Mouse (Mus musculus) limb, embryonic 15.5 days (tissue): Measurements from ENCODE around the gene Bag6. TPM values are rescaled to one million over a fixed set of nuclear protein-coding genes. Genes with fewer than 3 reads are reported as not detected.

Experiments
- ATAC-seq: fragments of 200-750 bp; cut with Nextera tagmentation; 2 replicates; pipeline ENCODE4 v1.8.0; 2017; ENCODE audit warnings: low read depth, moderate TSS enrichment; ENCODE audit not compliant: insufficient number of reproducible peaks, low FRiP score, low TSS enrichment
- H3K27ac ChIP-seq: fragments of 300-500 bp; sonication (generic); 2 replicates; pipeline ENCODE4 v1.5.1; 2015; ENCODE audit warnings: moderate library complexity, mild to moderate bottlenecking, inconsistent platforms
- H3K27me3 ChIP-seq: fragments of 300-500 bp; sonication (generic); 2 replicates; pipeline ENCODE4 v1.6.1; 2015; ENCODE audit warnings: inconsistent platforms
- H3K36me3 ChIP-seq: fragments of 300-500 bp; sonication (generic); 2 replicates; pipeline ENCODE4 v1.6.1; 2015; ENCODE audit warnings: inconsistent platforms
- H3K4me1 ChIP-seq: fragments of 300-500 bp; sonication (generic); 2 replicates; pipeline ENCODE4 v1.6.1; 2015; ENCODE audit warnings: inconsistent platforms
- H3K4me2 ChIP-seq: fragments of 300-500 bp; sonication (generic); 2 replicates; pipeline ENCODE4 v1.6.1; 2015; ENCODE audit warnings: mild to moderate bottlenecking, inconsistent platforms
- H3K4me3 ChIP-seq: fragments of 300-500 bp; sonication (generic); 2 replicates; pipeline ENCODE4 v1.5.1; 2015; ENCODE audit warnings: mild to moderate bottlenecking, inconsistent platforms
- H3K9ac ChIP-seq: fragments of 300-500 bp; sonication (generic); 2 replicates; pipeline ENCODE4 v1.6.1; 2015; ENCODE audit warnings: inconsistent platforms
- H3K9me3 ChIP-seq: fragments of 300-500 bp; sonication (generic); 2 replicates; pipeline ENCODE4 v1.6.1; 2016; ENCODE audit warnings: inconsistent platforms
- WGBS: fragments of 180-500 bp; shearing (Covaris S2); methylation state at CpG from one replicate; pipeline ENCODE4 v1.1.7; 2015; 5-methylcytosine and 5-hydroxymethylcytosine counted together
- polyA plus RNA-seq: library from polyadenylated mRNA; unstranded; fragments of >200 nt; fragmentation: Nextera tagmentation; extraction: Ambion mirVana; gene quantifications from 2 replicates; pipeline ENCODE4 v1.2.1, GENCODE M21; 2015

The Bag6 gene
- polyA plus RNA-seq, 1 experiment from 2014 or later: 51.8 TPM

DNA sequence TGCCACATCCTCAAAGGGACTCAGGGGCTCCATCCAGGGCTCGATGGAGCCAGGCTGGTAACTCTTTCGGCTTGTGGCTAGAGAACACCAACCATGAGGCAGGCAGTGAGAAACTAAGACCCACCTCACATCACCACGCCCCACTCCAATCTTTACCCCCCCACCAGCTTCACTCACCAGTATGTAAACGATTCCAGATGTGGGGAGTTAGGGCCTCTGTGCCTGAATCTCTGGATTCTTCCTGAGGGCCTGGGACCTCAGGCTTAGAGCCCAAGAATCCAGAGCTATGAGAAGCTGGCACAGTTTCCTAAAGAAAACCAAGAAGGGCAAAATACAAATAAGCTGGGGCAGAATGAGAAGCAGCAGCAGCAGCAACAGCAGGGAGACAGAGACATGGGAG is 19.0 kb downstream of the Bag6 start:
- H3K4me1 ChIP-seq: peaks cover 10% of the 10 kb centered on the region
- H3K9me3 ChIP-seq: no peaks in the 10 kb centered on the region
- 53% methylated on average over 4 of the region's 4 CpGs for WGBS
- ATAC-seq: no peak
- no peak overlapping the region for H3K4me3 ChIP-seq
- peaks cover 98% of the 10 kb centered on the region for H3K36me3 ChIP-seq
- no peak overlapping the region for H3K9ac ChIP-seq
- H3K27me3 ChIP-seq: no peaks in the 10 kb centered on the region
- H3K27ac ChIP-seq: no peak overlapping the region
- no peak overlapping the region for H3K4me2 ChIP-seq

DNA sequence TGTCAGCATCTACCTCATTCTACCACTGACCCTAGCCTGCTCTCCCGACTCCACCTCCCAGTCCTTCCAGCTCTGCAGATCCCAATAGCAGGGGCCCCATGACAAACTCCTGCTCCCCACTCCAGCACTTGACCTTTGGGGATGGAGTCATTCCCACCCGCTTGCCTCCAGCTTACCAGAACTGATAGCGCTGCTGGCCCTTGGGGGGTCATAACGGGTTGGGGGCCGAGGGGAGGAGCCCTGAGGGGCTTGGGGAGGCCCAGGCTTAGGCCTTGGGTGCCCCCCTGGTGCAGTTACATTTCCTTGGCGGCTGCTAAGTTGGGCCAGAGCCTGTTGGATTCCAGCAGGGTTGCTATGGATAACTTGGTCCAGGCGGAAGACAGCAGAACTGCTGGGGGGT is 19.6 kb downstream of the Bag6 start:
- Histone ChIP-seq H3K27ac (peak overlapping the region; percentile 48; the same call in 1 of the 2 replicates), H3K9ac (no peak overlapping the region)
- no peak for ATAC-seq

DNA sequence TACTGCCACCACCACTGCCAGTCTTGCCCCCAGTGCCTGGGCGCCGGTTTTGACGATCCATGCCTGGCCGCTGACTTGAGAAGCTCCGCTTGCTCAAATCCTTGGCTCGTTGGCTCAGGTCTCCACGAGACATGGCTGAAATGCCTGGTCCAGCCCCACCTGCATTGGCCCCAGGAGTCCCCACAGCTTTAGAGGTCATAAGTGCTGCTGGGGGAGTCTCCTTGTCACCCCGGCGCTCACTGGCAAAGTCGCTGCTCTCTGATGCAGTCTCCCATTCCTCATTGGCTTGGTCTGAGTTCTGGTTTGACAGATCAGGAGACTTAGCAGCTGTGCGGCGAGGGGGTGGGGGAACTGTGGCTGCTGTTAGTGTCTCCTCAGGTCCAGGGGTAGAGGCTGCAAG is 20.5 kb downstream of the Bag6 start:
- H3K4me1 ChIP-seq: peaks cover 10% of the 10 kb centered on the region
- peaks cover 98% of the 10 kb centered on the region for H3K36me3 ChIP-seq
- H3K27me3 ChIP-seq: no peaks in the 10 kb centered on the region
- H3K9me3 ChIP-seq: no peaks in the 10 kb centered on the region
- 88% methylated on average over 12 of the region's 12 CpGs for WGBS
- H3K4me3 ChIP-seq: no peak overlapping the region
- H3K27ac ChIP-seq: no peak overlapping the region
- H3K4me2 ChIP-seq: no peak overlapping the region
- no peak for ATAC-seq
- H3K9ac ChIP-seq: no peak overlapping the region

More for the DNA sequence above, 19.6 kb downstream of the Bag6 start:
- no peaks in the 10 kb centered on the region for H3K27me3 ChIP-seq
- 80% methylated on average over 7 of the region's 7 CpGs for whole genome bisulfite sequencing
- H3K9me3 ChIP-seq: no peaks in the 10 kb centered on the region
- no peak overlapping the region for H3K4me3 ChIP-seq
- no peak overlapping the region for H3K4me2 ChIP-seq
- peaks cover 98% of the 10 kb centered on the region for H3K36me3 ChIP-seq
- peaks cover 10% of the 10 kb centered on the region for H3K4me1 ChIP-seq

DNA sequence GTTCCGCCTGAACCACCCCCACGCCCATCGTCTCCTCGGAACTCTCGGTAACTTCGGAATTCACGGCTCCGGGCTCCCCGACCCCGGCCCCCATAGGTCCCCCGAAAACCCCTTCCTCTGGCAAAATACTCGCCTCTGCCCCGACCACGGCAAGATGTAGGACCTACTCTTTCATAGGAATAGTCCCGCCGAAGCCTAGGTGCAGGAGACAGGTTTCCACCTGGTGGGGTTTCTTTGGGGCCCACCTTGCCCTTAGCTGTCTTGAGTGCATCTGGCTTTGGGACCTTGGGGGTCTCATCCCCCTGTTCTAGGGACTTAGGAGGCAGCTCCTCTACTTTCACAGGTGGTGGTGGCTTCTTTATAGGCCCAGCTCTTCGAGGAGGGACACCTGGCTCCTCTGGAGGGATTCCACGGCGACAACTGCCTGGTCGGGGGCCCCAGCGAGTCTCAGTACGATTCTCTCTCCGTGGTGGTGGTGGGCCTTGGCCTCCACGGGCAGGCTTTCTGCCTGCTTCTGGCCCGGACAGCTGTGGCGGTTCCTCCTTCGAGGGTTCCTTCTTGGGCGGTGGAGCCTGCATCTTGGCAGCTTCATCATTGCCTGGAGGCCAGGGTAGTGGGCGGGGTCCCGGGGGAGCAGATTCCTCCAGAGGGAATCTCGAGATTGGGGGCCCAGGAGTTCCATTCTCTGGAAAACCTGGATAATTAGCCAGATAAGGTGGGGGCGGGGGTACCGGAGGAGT is 21.7 kb downstream of the Bag6 start:
- Histone ChIP-seq H3K4me3 (no peak overlapping the region), H3K4me2 (no peak overlapping the region), H3K4me1 (peaks cover 18% of the 10 kb centered on the region), H3K9me3 (no peaks in the 10 kb centered on the region), H3K27me3 (no peaks in the 10 kb centered on the region), H3K27ac (no peak overlapping the region), H3K9ac (no peak overlapping the region), H3K36me3 (peaks cover 100% of the 10 kb centered on the region)
- WGBS: 85% methylated on average over 33 of the region's 33 CpGs
- ATAC-seq: no peak

DNA sequence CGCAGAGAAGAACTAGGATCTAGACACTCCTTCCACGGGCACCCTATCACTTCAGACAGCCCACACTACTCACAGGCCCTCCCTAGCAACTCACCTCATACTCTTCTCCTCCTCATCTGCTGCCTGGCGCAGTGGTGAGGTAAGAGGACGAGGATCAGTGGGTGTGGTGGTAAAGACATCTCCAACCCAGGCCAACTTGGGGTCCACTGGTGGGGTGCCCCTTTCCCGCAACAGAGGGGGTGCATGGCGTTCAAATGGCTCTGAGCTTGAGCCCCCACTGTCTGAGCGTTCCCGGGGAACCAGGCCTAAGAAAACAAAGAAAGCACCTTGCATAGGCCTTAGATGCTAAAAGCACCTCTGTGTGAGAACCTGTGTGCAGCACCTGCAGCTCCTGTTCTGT is 22.3 kb downstream of the Bag6 start:
- Histone ChIP-seq H3K4me1 (peaks cover 24% of the 10 kb centered on the region), H3K36me3 (peaks cover 100% of the 10 kb centered on the region), H3K4me3 (no peak overlapping the region), H3K9me3 (no peaks in the 10 kb centered on the region), H3K27me3 (no peaks in the 10 kb centered on the region), H3K4me2 (no peak overlapping the region), H3K9ac (no peak overlapping the region), H3K27ac (no peak overlapping the region)
- 90% methylated on average over 8 of the region's 8 CpGs for WGBS
- no peak for ATAC-seq

DNA sequence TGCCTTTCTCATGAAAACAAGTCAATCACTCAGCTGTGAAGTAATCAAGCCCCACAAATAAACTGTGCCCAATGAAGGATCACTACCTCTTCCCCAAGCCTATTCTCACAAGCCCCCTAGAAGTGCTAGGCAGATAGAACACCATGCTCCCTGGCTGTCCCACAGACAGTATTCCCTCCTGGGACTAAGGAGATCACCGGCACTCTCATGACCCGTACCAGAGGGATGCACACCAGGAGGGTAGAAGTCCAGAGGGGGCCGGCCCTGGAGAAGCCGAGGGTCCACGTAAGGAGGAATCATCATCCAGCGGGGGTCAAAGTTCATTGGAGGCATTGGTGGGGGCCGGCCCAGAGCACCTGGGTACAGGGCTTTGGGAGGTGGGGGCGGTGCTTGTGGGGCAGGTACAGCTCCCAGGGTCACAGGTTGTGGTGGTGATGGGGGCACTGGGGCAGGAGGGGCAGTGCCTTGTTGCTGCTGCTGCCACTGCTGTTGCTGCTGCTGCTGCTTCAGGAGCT is 22.7 kb downstream of the Bag6 start:
- H3K4me1 ChIP-seq: peaks cover 29% of the 10 kb centered on the region
- no peak overlapping the region for H3K4me3 ChIP-seq
- H3K9ac ChIP-seq: no peak overlapping the region
- peaks cover 97% of the 10 kb centered on the region for H3K36me3 ChIP-seq
- no peak overlapping the region for H3K4me2 ChIP-seq
- WGBS: 90% methylated on average over 8 of the region's 8 CpGs
- no peaks in the 10 kb centered on the region for H3K9me3 ChIP-seq
- H3K27me3 ChIP-seq: no peaks in the 10 kb centered on the region
- no peak overlapping the region for H3K27ac ChIP-seq
- ATAC-seq: no peak

DNA sequence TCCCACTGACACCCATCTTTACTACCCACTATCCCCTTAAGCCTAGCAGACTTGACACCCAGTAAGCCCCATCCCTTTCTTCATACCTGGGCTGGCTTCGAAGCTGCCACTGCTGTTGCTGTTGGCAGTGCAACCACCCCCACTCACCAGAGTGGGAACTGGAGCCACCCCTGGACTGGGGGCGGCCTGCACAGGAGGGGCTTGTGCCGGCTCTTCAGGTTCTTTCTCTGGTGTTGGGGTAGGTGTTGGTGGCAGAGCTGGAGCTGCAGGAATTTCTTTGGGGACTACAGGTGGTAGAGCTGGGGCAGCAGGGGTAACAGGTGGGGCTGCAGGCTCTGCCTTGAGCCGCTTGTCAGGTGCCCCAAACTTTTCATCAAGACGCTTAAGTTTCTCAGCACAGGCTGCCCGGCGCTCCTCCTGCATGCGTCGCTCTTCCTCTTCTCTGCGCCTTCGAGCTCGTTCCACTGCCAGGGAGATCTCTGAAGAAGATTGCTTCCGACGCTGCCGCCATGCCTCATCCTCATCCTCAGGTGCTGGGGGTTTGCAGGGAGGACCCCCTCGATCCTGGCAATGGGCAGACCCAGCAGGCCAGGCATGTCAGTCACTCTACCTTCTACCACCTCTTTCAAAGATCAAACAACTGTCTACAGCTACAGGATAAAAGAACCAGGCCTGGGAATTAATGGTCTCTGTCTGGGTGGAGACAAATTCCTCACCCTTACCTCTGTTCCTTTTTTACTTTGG is 24.0 kb downstream of the Bag6 start:
- Histone ChIP-seq H3K36me3 (peaks cover 84% of the 10 kb centered on the region), H3K9me3 (no peaks in the 10 kb centered on the region), H3K27me3 (no peaks in the 10 kb centered on the region), H3K4me1 (peaks cover 36% of the 10 kb centered on the region), H3K4me3 (no peak overlapping the region), H3K4me2 (no peak overlapping the region), H3K9ac (no peak overlapping the region), H3K27ac (no peak overlapping the region)
- no peak for ATAC-seq
- WGBS: 92% methylated on average over 16 of the region's 16 CpGs

DNA sequence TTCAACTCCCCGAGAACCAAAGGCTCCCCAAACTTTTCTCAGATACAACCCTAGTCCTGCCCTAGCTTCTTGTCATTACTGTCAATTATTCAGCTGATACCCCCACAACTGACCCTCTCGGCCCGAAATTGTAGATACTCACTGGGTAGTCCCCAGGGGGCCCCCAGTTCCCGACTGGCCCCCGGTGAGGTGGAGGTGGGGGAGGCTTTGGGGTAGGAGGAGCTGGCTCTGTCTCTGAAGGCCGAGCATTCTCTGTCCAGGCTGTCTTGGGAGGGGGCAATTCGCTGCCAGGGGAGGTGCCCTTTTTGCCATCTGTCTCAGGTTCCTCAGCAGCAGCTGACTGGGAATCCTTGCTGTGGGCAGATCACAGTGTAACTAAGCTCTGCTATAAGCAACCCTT is 24.7 kb downstream of the Bag6 start:
- 85% methylated on average over 7 of the region's 7 CpGs for WGBS
- H3K36me3 ChIP-seq: peaks cover 78% of the 10 kb centered on the region
- H3K27ac ChIP-seq: no peak overlapping the region
- no peak for ATAC-seq
- peaks cover 36% of the 10 kb centered on the region for H3K4me1 ChIP-seq
- H3K4me2 ChIP-seq: no peak overlapping the region
- H3K9ac ChIP-seq: no peak overlapping the region
- no peaks in the 10 kb centered on the region for H3K9me3 ChIP-seq
- no peaks in the 10 kb centered on the region for H3K27me3 ChIP-seq
- no peak overlapping the region for H3K4me3 ChIP-seq

DNA sequence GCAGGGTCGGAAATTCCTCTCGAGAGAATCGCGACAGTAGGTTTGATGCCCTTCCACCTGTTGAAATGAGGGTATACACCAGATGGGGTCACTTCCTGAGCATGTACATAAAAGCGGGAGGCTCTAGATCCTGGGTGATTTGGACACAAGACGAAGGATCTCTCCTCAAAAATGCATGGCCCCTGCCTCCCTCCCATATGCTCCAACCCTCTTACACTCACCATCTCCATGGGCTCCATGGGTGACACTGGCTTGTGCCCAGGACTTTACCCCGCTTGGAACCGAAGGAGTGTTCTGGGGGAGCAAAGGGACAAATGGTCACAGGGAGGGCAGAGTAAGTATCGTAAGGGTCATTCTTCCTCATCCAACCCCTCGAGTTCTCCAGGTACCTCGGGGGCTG is 26.4 kb downstream of the Bag6 start:
- Histone ChIP-seq H3K4me1 (peaks cover 37% of the 10 kb centered on the region), H3K27me3 (no peaks in the 10 kb centered on the region), H3K36me3 (peaks cover 60% of the 10 kb centered on the region), H3K9ac (no peak overlapping the region), H3K27ac (no peak overlapping the region), H3K4me2 (no peak overlapping the region), H3K4me3 (peak overlapping the region; percentile 100; the same call in 1 of the 2 replicates), H3K9me3 (no peaks in the 10 kb centered on the region)
- 78% methylated on average over 11 of the region's 11 CpGs for WGBS
- ATAC-seq: no peak

DNA sequence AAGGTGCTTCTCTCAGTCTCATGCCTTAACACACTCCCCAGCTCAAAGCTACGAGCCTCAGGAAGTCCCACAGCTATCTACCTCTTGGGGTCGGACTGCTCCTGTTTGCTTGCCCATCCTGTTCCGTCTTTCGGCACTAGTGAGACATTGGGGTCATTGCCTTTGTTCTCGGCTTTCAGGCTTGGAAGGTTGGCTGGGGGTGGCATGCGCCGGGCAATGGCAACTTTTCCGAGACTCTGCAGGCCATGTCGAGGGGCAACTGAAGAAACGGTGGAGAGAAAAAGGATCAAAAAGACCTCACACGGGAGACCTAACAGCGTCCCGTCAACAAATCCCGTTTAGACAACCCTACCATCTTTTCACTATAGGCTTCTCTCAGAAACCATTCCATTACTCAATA is 27.1 kb downstream of the Bag6 start:
- Histone ChIP-seq H3K36me3 (peaks cover 53% of the 10 kb centered on the region), H3K4me2 (peak overlapping the region; percentile 74), H3K27ac (no peak overlapping the region), H3K9ac (0 out of 2 replicates have a peak overlapping the region, but pooled peaks have one; percentile 100), H3K4me3 (0 out of 2 replicates have a peak overlapping the region, but pooled peaks have one; percentile 100), H3K4me1 (peaks cover 35% of the 10 kb centered on the region), H3K27me3 (no peaks in the 10 kb centered on the region), H3K9me3 (no peaks in the 10 kb centered on the region)
- no peak for ATAC-seq
- WGBS: 77% methylated on average over 14 of the region's 14 CpGs

DNA sequence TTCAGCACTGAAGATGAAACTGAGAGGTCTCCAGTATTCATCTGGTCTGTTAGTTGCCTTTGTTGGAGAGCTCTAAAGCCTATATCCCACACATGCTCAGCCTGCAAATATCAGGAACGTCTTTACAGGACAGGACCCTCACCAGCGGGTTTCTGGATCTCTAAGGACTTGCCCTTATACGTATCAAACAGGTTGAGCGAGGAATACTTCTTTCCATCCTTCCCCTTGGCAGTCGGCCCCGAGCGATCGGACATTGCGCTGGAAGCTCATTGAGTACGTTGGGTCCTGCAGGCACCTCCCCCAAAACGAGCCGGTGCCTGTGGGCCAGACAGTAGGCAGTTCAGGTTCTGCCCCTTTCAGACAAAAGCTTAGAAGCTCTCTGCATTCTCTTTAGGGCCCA is 27.8 kb downstream of the Bag6 start:
- Histone ChIP-seq H3K27ac (no peak overlapping the region), H3K4me1 (peaks cover 35% of the 10 kb centered on the region), H3K36me3 (peaks cover 47% of the 10 kb centered on the region), H3K9me3 (no peaks in the 10 kb centered on the region), H3K4me2 (peak overlapping the region; percentile 74), H3K27me3 (no peaks in the 10 kb centered on the region), H3K4me3 (peak overlapping the region; percentile 100), H3K9ac (peak overlapping the region; percentile 100; the same call in 1 of the 2 replicates)
- no peak for ATAC-seq
- WGBS: 42% methylated on average over 12 of the region's 12 CpGs
